Mouse (Mus musculus): ENCODE data around the gene Hyal3. TPM values are rescaled to one million over a fixed set of nuclear protein-coding genes. Genes with fewer than 3 reads are reported as not detected.

The Hyal3 gene
- total and polyA plus RNA-seq, 3 experiments: 2.3 to 6.8 TPM; not detected in 1

GRCm38 (mm10) chr9:107545602-107546001 lies 35.0 kb upstream of the Hyal3 start:
- DNase-seq (ENCODE audit: low read depth, low spot score): peak; percentile 80
- Histone ChIP-seq H3K27ac (ENCODE audit: control insufficient read depth, low read depth, low read length) (no peak overlapping the region), H3K27me3 (ENCODE audit: control insufficient read depth in 1 of 2, insufficient read depth in 2 of 2, low read length in 2 of 2) (no peaks in the 10 kb centered on the region), H3K79me2 (ENCODE audit: control insufficient read depth, insufficient read depth, low read length, poor library complexity) (peaks cover 4% of the 10 kb centered on the region; the same call in 1 of the 2 replicates), H3K9ac (ENCODE audit: control insufficient read depth, low read depth, low read length, poor library complexity, severe bottlenecking) (no peak overlapping the region), H3K4me1 (ENCODE audit: control insufficient read depth in 1 of 2, insufficient read depth in 2 of 2, low read length in 2 of 2) (peaks cover 0 to 8% of the 10 kb centered on the region in 2 experiments; a peak in 1 of 4 replicates), H3K36me3 (ENCODE audit: control insufficient read depth in 1 of 2, insufficient read depth in 2 of 2, low read length in 2 of 2) (peaks cover 0 to 2% of the 10 kb centered on the region in 2 experiments; a peak in 1 of 4 replicates), H3K4me3 (ENCODE audit: control insufficient read depth in 1 of 2, insufficient read depth in 1 of 2, low read depth in 2 of 2, low read length in 2 of 2) (no peak overlapping the region), H3K9me3 (replicated peaks; ENCODE audit: insufficient read depth, low read length) (no peaks in the 10 kb centered on the region)
- TF ChIP-seq CTCF (IDR thresholded peaks at IDR 0.05 in 2 of 3, conservative IDR thresholded peaks at IDR 0.05 in 1 of 3; ENCODE audit: control insufficient read depth in 1 of 3, insufficient read depth in 1 of 3, low read depth in 2 of 3, low read length in 3 of 3, poor library complexity in 1 of 3, severe bottlenecking in 1 of 3) (peak; percentile 85 to 97 (median 93)), HCFC1 (IDR thresholded peaks at IDR 0.05; ENCODE audit: low read depth, low read length) (0 out of 2 replicates have a peak, but pooled peaks have one; percentile 21), SIN3A (IDR thresholded peaks at IDR 0.05; ENCODE audit: low read length) (peak; percentile 28; the same call in 1 of the 2 replicates), ZC3H11A (IDR thresholded peaks at IDR 0.05; ENCODE audit: low read depth, low read length) (0 out of 2 replicates have a peak, but pooled peaks have one; percentile 5), RAD21 (IDR thresholded peaks at IDR 0.05; ENCODE audit: low read depth, low read length) (peak; percentile 42), ELF1 (IDR thresholded peaks at IDR 0.05; ENCODE audit: low read depth, low read length) (no peak), SMC3 (IDR thresholded peaks at IDR 0.05; ENCODE audit: low read depth, low read length) (peak; percentile 56), MAZ (IDR thresholded peaks at IDR 0.05; ENCODE audit: low read depth, low read length) (no peak)

GRCm38 (mm10) chr9:107547026-107547425 lies 33.6 kb upstream of the Hyal3 start, which contains the start of gene Zmynd10:
Gene Zmynd10, plus strand, starts transcription at chr9:107547298.
- H3K9ac ChIP-seq (ENCODE audit: control insufficient read depth, low read depth, low read length, poor library complexity, severe bottlenecking): no peak within 1 kb of the TSS
- no peak for TF ChIP-seq NRF1 (IDR thresholded peaks at IDR 0.05; ENCODE audit: insufficient read depth, low read depth, low read length, poor library complexity, severe bottlenecking)
- no peak for TF ChIP-seq GABPA (IDR thresholded peaks at IDR 0.05; ENCODE audit: low read depth, low read length)
- no peak for TF ChIP-seq ZMIZ1 (IDR thresholded peaks at IDR 0.05; ENCODE audit: low read depth, low read length)
- TF ChIP-seq POLR2A (IDR thresholded peaks at IDR 0.05; ENCODE audit: control insufficient read depth in 1 of 2, insufficient read depth in 1 of 2, low read depth in 1 of 2, low read length in 2 of 2, poor library complexity in 1 of 2): no peak
- no peak for TF ChIP-seq MYB (IDR thresholded peaks at IDR 0.05; ENCODE audit: low read depth, low read length)
- no peaks in the 10 kb centered on the region for H3K9me3 ChIP-seq (replicated peaks; ENCODE audit: insufficient read depth, low read length)
- no peak within 1 kb of the TSS for H3K27ac ChIP-seq (ENCODE audit: control insufficient read depth, low read depth, low read length)
- peaks cover 5% of the 10 kb centered on the region; the same call in 1 of the 2 replicates for H3K79me2 ChIP-seq (ENCODE audit: control insufficient read depth, insufficient read depth, low read length, poor library complexity)
- peaks cover under 1 to 11% of the 10 kb centered on the region in 2 experiments; a peak in 3 of 4 replicates for H3K4me1 ChIP-seq (ENCODE audit: control insufficient read depth in 1 of 2, insufficient read depth in 2 of 2, low read length in 2 of 2)
- no peak within 1 kb of the TSS for H3K4me3 ChIP-seq (ENCODE audit: control insufficient read depth in 1 of 2, insufficient read depth in 1 of 2, low read depth in 2 of 2, low read length in 2 of 2)
- H3K27me3 ChIP-seq (ENCODE audit: control insufficient read depth in 1 of 2, insufficient read depth in 2 of 2, low read length in 2 of 2): no peaks in the 10 kb centered on the region
- no peak for DNase-seq (ENCODE audit: low read depth, low spot score)
- H3K36me3 ChIP-seq (ENCODE audit: control insufficient read depth in 1 of 2, insufficient read depth in 2 of 2, low read length in 2 of 2): peaks cover 0 to 1% of the 10 kb centered on the region in 2 experiments; a peak in 2 of 4 replicates

GRCm38 (mm10) chr9:107547957-107548356 lies 32.7 kb upstream of the Hyal3 start:
- Histone ChIP-seq H3K27ac (ENCODE audit: control insufficient read depth, low read depth, low read length) (no peak overlapping the region), H3K4me1 (ENCODE audit: control insufficient read depth in 1 of 2, insufficient read depth in 2 of 2, low read length in 2 of 2) (peaks cover 8 to 20% of the 10 kb centered on the region in 2 experiments), H3K9ac (ENCODE audit: control insufficient read depth, low read depth, low read length, poor library complexity, severe bottlenecking) (no peak overlapping the region), H3K9me3 (replicated peaks; ENCODE audit: insufficient read depth, low read length) (no peaks in the 10 kb centered on the region), H3K79me2 (ENCODE audit: control insufficient read depth, insufficient read depth, low read length, poor library complexity) (peaks cover 2% of the 10 kb centered on the region; the same call in 1 of the 2 replicates), H3K36me3 (ENCODE audit: control insufficient read depth in 1 of 2, insufficient read depth in 2 of 2, low read length in 2 of 2) (peaks cover 0 to 10% of the 10 kb centered on the region in 2 experiments; a peak in 2 of 4 replicates), H3K4me3 (ENCODE audit: control insufficient read depth in 1 of 2, insufficient read depth in 1 of 2, low read depth in 2 of 2, low read length in 2 of 2) (no peak overlapping the region), H3K27me3 (ENCODE audit: control insufficient read depth in 1 of 2, insufficient read depth in 2 of 2, low read length in 2 of 2) (no peaks in the 10 kb centered on the region)
- TF ChIP-seq POLR2AphosphoS5 (IDR thresholded peaks at IDR 0.05; ENCODE audit: borderline replicate concordance, low read depth, low read length) (no peak), GABPA (IDR thresholded peaks at IDR 0.05; ENCODE audit: low read depth, low read length) (no peak), KAT2A (conservative IDR thresholded peaks at IDR 0.05; ENCODE audit: low read depth, low read length) (no peak), SIN3A (IDR thresholded peaks at IDR 0.05; ENCODE audit: low read length) (no peak), TAL1 (IDR thresholded peaks at IDR 0.05; ENCODE audit: low read length) (no peak), BHLHE40 (IDR thresholded peaks at IDR 0.05; ENCODE audit: borderline replicate concordance, low read depth, low read length) (no peak), NELFE (IDR thresholded peaks at IDR 0.05; ENCODE audit: low read depth, low read length) (no peak), UBTF (IDR thresholded peaks at IDR 0.05; ENCODE audit: borderline replicate concordance, insufficient read depth, low read depth, low read length) (no peak), EP300 (IDR thresholded peaks at IDR 0.05; ENCODE audit: low read depth in 1 of 2, low read length in 2 of 2) (no peak), RCOR1 (IDR thresholded peaks at IDR 0.05; ENCODE audit: low read depth, low read length) (no peak), ELF1 (IDR thresholded peaks at IDR 0.05; ENCODE audit: low read depth, low read length) (no peak), ETS1 (IDR thresholded peaks at IDR 0.05; ENCODE audit: low read depth, low read length) (no peak), E2F4 (IDR thresholded peaks at IDR 0.05; ENCODE audit: borderline replicate concordance, low read depth, low read length) (no peak), ZMIZ1 (IDR thresholded peaks at IDR 0.05; ENCODE audit: low read depth, low read length) (no peak), HCFC1 (IDR thresholded peaks at IDR 0.05; ENCODE audit: low read depth, low read length) (no peak)
- no peak for DNase-seq (ENCODE audit: low read depth, low spot score)
